Mouse (Mus musculus) cerebellum, adult 18-20 months (tissue): ENCODE data around the gene Zfp607b.
A peak's percentile ranks its signal among the peaks of the same experiment; 100 is the strongest.

ENCODE experiments used
- DNase-seq, 2 experiments: peaks; one replicate each; pipeline ENCODE4 v3.0.0; 2021

Gene Zfp607b

GRCm38 (mm10) chr7:27685681-27686080, 3.5 kb upstream of the Zfp607b start:
- DNase-seq: no peak

DNA sequence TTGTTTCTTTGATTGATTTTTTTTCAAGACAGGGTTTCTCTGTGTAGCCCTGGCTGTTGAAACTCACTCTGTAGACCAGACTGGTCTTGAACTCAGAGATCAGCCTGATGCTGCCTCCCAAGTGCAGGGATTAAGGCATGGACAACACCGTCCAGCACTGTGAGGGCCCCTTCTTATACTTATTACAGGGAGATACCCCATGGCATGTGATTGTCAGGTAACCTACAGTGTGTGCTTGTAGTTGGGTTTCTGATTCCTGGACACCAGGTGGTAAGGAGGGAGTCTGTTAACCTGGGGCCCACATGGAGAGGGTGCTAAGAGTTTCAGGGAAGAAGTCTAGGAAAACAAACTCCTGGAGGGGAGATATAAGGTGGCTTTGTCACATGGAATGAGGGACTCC, 2.1 kb upstream of the Zfp607b start:
- no peak for DNase-seq

DNA sequence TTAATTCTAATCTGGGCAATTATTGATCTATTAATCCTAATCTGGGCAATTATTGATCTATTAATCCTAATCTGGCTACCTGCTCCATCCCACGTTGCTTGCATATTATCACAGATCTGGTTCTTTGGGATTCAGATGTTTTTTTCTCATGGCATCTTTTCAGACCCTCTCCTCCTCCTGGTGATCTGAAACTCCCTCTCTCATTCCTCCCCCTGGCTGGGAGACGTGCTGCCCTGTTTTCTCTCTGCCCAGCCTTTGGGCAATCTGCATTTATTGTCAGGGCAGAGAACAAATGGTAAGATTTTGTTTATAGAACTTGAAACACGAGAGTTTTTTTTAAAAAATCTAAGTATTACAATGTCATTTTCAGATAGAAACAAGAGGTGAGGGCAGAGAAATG, 1.3 kb upstream of the Zfp607b start:
- no peak for DNase-seq

DNA sequence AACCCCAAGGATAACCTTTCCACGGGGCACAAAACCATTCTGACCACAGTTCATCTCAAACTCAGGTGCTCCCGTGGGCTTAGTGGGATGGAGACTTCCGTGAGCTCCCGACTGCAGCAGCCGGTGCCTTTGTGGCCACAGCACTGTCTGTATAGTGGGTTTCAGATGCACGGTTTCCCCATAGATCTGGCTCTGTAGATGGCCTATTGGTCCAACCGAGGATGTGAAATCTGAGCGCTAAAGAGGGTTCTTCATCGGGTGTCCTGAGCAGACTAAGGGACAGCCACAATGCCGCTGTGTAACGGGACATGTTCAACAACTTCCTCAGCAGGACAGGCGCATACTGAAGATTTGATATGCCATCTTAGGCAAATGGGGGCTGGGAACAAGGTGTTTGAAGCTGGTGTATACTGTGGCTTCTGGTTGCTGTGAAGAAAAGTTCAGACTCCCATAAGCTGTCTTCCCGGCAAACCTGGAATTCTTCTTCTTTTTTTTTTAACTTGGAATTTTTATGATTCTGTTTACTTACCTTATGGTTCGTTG, 823 bp upstream of the Zfp607b start:
- DNase-seq: no peak

GRCm38 (mm10) chr7:27691076-27691475, 1.9 kb downstream of the Zfp607b start:
- peak in 1 of 2 experiments; percentile 36 for DNase-seq

- DNase-seq: no peak
Measured at GRCm38 (mm10) chr7:27696711-27697110, 7.6 kb downstream of the Zfp607b start.

DNA sequence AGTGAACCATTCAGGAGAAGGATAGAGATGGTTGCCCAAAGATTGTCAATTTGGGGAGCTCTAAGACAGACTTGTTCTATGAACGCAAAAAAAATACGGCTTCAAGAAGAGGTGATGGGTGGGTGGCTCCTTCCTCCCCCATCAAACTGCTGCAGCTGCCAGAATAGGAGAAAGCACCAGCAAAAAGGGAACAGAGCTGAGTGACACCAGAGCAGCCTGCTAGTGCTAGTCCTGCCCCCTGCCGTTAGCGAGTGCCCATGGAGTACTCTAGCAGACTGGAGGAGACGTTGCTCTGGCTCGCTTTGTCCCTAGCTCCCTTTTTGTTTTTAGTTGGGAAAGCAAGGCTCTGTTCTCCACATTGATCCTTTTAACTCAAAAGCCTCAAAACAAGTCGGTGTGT, 21.3 kb downstream of the Zfp607b start:
- no peak for DNase-seq

DNA sequence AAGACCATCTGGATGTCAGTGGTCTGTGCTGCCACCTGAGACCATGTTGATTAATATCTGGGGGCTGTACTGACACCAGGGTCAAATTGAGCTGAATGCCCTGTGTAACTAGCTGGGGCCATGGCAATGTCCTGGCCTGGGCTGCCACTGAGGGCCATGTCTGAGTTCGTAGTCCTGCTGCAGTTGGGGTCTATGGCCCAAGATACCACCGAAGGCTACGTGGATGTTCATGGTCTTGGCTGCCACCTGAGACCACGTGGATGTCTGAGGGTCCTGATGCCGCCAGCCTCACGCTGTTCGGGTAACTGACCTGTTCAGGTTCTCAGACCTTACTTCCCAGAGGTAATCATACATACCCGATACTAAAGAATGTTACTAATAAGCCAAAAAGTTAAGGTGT, 32.8 kb downstream of the Zfp607b start:
- DNase-seq: no peak

DNA sequence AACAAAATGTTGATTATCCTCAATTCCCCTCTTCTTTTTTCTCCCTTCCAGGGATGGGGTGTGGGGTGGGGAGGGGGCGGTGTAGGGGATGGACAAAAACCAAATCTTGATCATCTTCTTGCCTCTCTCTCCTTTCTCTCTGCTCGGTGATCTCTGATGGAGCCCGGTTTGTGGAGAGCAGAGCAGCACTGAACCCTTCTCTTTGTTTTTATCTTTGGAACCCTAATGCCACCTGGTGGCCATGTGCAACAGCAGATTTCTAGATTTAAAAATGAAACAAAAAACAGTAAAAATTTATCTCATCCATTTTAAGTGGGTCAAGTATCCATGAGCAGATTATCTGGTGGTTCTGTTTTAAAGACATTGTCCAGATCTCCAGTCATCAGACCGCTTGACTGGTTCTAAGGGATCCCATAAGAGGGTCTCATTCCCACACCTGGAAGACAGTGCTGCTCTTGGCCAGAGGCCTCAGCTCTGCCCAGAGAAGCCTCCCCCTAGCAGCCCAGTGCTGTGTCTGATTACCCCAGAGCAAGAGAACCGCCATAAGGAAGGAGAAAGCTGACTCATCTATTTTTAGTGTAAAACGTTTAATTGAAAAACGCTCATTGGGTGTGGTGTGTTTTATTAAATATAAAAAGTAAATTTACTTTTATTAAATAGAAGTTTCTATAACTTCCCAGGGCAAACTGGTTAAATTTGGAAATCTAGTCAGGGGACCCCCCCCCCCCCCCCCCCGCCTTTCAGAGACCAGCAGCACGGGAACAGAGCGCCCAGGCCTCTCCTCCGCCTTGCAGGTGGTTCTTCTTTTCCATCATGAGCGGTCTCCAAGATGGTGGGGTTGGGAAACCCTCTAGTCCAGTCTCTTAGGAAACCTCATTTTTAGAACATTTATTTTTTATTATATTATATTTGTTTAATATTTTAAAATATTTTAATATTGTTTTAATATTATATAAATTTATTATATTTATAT, 36.7 kb downstream of the Zfp607b start:
- peak; percentile 64 to 67 for DNase-seq

GRCm38 (mm10) chr7:27727471-27727870, 38.3 kb downstream of the Zfp607b start:
- no peak for DNase-seq

GRCm38 (mm10) chr7:27731281-27731883, 42.2 kb downstream of the Zfp607b start, which contains the start of gene Zfp60:
TSS of gene Zfp60 (plus strand) at chr7:27731389.
- DNase-seq: peak; percentile 89 to 90

DNA sequence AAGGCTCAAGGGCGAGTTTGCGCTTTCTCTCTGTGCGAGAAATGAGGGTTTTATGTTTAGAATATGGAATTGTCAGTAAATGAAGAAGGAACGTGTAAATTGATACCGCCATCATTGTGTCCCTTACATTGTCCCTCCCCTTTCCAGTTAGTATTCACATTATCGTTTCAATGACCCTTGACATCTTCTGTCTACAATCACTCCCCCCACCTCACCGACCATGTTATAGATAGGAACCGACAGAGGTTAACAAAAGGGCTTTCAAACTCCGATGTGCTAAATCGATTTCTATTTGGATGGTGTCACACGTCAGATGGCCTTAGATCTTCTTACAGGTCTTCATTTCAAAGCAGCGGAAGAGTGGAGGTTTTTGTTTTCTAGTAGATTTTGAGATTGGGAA, 42.8 kb downstream of the Zfp607b start:
- no peak for DNase-seq

GRCm38 (mm10) chr7:27732508-27732907, 43.4 kb downstream of the Zfp607b start:
- DNase-seq: no peak

- no peak for DNase-seq
Measured at GRCm38 (mm10) chr7:27735457-27735856, 46.3 kb downstream of the Zfp607b start.
